Mouse (Mus musculus) kidney, adult 2 months (tissue): Measurements from ENCODE around the gene Poglut1. TPM values are rescaled to one million over a fixed set of nuclear protein-coding genes. Genes with fewer than 3 reads are reported as not detected.
A peak's percentile ranks its signal among the peaks of the same experiment; 100 is the strongest.

ENCODE experiments used
- DNase-seq: peaks from one replicate; pipeline ENCODE4 v3.0.0; 2021
- H3K27ac ChIP-seq: fragments of 200-500 bp; 2 replicates; pipeline ENCODE4 v1.5.1; 2012; ENCODE audit warnings: low read depth, low read length, control low read depth, inconsistent platforms; ENCODE audit not compliant: insufficient read depth
- H3K27me3 ChIP-seq: fragments of 200-500 bp; replicated peaks from 2 replicates; pipeline ENCODE4 v1.6.1; 2012; ENCODE audit warnings: mild to moderate bottlenecking, moderate library complexity, low read length, inconsistent platforms; ENCODE audit not compliant: control insufficient read depth, insufficient read depth
- H3K36me3 ChIP-seq: fragments of 200-500 bp; 2 replicates; pipeline ENCODE4 v1.6.1; 2012; ENCODE audit warnings: mild to moderate bottlenecking, moderate library complexity, low read length, inconsistent platforms; ENCODE audit not compliant: control insufficient read depth, insufficient read depth
- H3K4me1 ChIP-seq: fragments of 200-500 bp; 2 replicates; pipeline ENCODE4 v1.6.1; 2011; ENCODE audit warnings: low read length; ENCODE audit not compliant: control insufficient read depth, insufficient read depth
- H3K4me3 ChIP-seq: fragments of 200-500 bp; 2 replicates; pipeline ENCODE4 v1.5.1; 2011; ENCODE audit warnings: mild to moderate bottlenecking, low read depth, low read length, control low read depth; ENCODE audit not compliant: insufficient read depth
- CTCF ChIP-seq: fragments of 200-500 bp; conservative IDR thresholded peaks from 2 replicates; pipeline ENCODE4 v1.5.1; 2011; ENCODE audit warnings: low read depth, mild to moderate bottlenecking, control low read depth, low read length, moderate library complexity, mixed read lengths; ENCODE audit not compliant: insufficient read depth, insufficient read length
- POLR2A ChIP-seq: fragments of 200-500 bp; IDR thresholded peaks from one replicate; pipeline ENCODE4 v1.6.1; 2011; ENCODE audit warnings: low read depth, low read length, control low read depth
- WGBS: fragments of 180-500 bp; shearing (Covaris S2); methylation state at CpG from one replicate; pipeline ENCODE4 v1.1.7; 2018; 5-methylcytosine and 5-hydroxymethylcytosine counted together
- polyA plus RNA-seq: library from polyadenylated mRNA; depleted of rRNA; stranded (reverse); fragments of >200 nt; gene quantifications from 2 replicates; pipeline ENCODE4 v1.2.3, GENCODE M21; 2012; rRNA removed

Gene Poglut1
- polyA plus RNA-seq, 1 experiment, result 26.2 TPM

DNA sequence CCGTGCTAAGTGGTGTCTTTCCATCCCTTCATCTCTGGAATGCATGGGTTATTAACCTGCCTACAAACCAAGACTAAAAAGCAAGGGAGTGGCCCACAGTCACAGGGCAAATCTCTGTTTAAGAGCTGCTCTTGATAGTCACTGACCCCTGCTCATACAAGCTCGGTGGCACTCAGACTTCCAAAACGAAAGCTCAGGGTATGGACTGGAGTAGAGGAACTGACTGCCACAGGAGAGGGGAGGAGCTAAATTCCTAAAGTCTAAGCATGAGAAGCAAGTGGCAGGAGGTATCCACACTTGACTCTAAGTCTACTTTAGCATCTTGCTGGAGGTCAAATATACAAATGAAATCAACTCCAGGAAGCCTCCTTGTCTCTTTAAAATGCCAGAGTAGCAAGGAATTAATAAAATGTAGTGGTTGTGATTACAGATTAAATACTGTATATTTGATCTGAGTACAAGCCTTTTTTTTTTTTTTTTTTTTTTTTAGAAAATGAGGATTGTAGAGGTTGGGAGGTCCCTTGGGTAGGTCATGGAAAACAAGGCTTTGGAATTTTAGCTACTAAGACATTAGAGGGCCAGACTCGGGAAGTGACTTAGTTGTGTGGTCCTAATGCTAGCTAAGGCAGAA, 74.3 kb downstream of the Poglut1 start:
- Histone ChIP-seq H3K36me3 (no peaks in the 10 kb centered on the region), H3K27me3 (no peaks in the 10 kb centered on the region), H3K4me1 (0 out of 2 replicates have a peak, but pooled peaks cover 3% of the 10 kb centered on the region), H3K27ac (no peak overlapping the region), H3K4me3 (peak overlapping the region; percentile 48; the same call in 1 of the 2 replicates)
- no peak for DNase-seq
- WGBS, result 40% methylated on average over 4 of the region's 4 CpGs
- TF ChIP-seq POLR2A, result no peak
- no peak for TF ChIP-seq CTCF

Other genes starting within 250 kb of the Poglut1 start
- 0.39 and 0.50 TPM in 2 replicates for gene Maats1, start 208.1 kb downstream of the Poglut1 start, polyA plus RNA-seq
- gene Cox17, start 203.3 kb downstream of the Poglut1 start, polyA plus RNA-seq, result 126 and 170 TPM in 2 replicates
- not detected in 2 replicates for gene Gm21987, start 203.2 kb downstream of the Poglut1 start, polyA plus RNA-seq
- gene Popdc2, start 188.0 kb downstream of the Poglut1 start, polyA plus RNA-seq, result 1.5 TPM in 2 replicates
- 26.8 and 27.4 TPM in 2 replicates for gene Pla1a, start 117.1 kb downstream of the Poglut1 start, polyA plus RNA-seq
- gene Adprh, start 97.6 kb downstream of the Poglut1 start, polyA plus RNA-seq, result 20.4 and 20.9 TPM in 2 replicates
- gene Cd80, start 94.7 kb downstream of the Poglut1 start, polyA plus RNA-seq, result 0.14 and 0.23 TPM in 2 replicates
- 15.4 and 16.5 TPM in 2 replicates for gene Timmdc1, start 27.6 kb downstream of the Poglut1 start, polyA plus RNA-seq
- gene Tmem39a, start 8.4 kb upstream of the Poglut1 start, polyA plus RNA-seq, result 42.9 and 48.7 TPM in 2 replicates
- 5.8 and 6.9 TPM in 2 replicates for gene Arhgap31, start 163.0 kb upstream of the Poglut1 start, polyA plus RNA-seq
- 5.0 and 5.4 TPM in 2 replicates for gene B4galt4, start 192.0 kb upstream of the Poglut1 start, polyA plus RNA-seq